Mouse (Mus musculus) heart, postnatal 0 days (tissue): ENCODE results near the gene Eya2.

Experiments
- CTCF ChIP-seq: IDR thresholded peaks from 2 replicates; pipeline ENCODE4 v1.5.1; 2016; ENCODE audit warnings: antibody characterized with exemption, control low read depth, low read depth
- EP300 ChIP-seq: IDR thresholded peaks from 2 replicates; pipeline ENCODE4 v1.6.1; 2016; ENCODE audit warnings: antibody characterized with exemption, low read depth

- TF ChIP-seq CTCF: no peak
- TF ChIP-seq EP300: no peak
Observed at GRCm38 (mm10) chr2:165688896-165689295, 94.1 kb downstream of the Eya2 start.
